Mouse (Mus musculus) right cerebral cortex, postnatal 25 days (tissue): Measurements from ENCODE around the gene Smcr8.
"Not testable (repeated sequence)": the region's sequence is repeated elsewhere in the genome, so short reads cannot be mapped to it uniquely, and the experiment has no call there.

Experiments
- DNase-seq: peaks from one replicate; pipeline ENCODE4 v3.0.0; 2022

Smcr8 gene

GRCm38 (mm10) chr11:60784179-60784922, 7.0 kb downstream of the Smcr8 start:
- DNase-seq, result no peak

- no peak for DNase-seq
These were observed 10.3 kb downstream of the Smcr8 start for GRCm38 (mm10) chr11:60787595-60787994.

- DNase-seq, result no peak
These were observed 13.1 kb downstream of the Smcr8 start for GRCm38 (mm10) chr11:60790472-60790871.

- DNase-seq, result no peak
These were observed 19.0 kb downstream of the Smcr8 start for GRCm38 (mm10) chr11:60796342-60796741.

GRCm38 (mm10) chr11:60799977-60800376, 22.7 kb downstream of the Smcr8 start:
- DNase-seq, result no peak

GRCm38 (mm10) chr11:60800892-60801291, 23.6 kb downstream of the Smcr8 start:
- no peak for DNase-seq

GRCm38 (mm10) chr11:60808286-60809070, 31.2 kb downstream of the Smcr8 start:
- DNase-seq, result no peak

- no peak for DNase-seq
These were observed 32.2 kb downstream of the Smcr8 start for GRCm38 (mm10) chr11:60809546-60809945.

GRCm38 (mm10) chr11:60810046-60810965, 33.0 kb downstream of the Smcr8 start:
- no peak for DNase-seq

GRCm38 (mm10) chr11:60811054-60811460, 33.7 kb downstream of the Smcr8 start:
- DNase-seq, result peak; percentile 89

GRCm38 (mm10) chr11:60811618-60812017, 34.3 kb downstream of the Smcr8 start, which contains the start of gene Shmt1:
Gene Shmt1, minus strand, starts transcription at chr11:60811718.
- DNase-seq, result not testable (repeated sequence)

- DNase-seq, result no peak
These were observed 39.1 kb downstream of the Smcr8 start for GRCm38 (mm10) chr11:60816398-60816797.

GRCm38 (mm10) chr11:60823771-60824170, 46.4 kb downstream of the Smcr8 start:
- no peak for DNase-seq

GRCm38 (mm10) chr11:60825191-60825590, 47.9 kb downstream of the Smcr8 start:
- DNase-seq, result no peak

GRCm38 (mm10) chr11:60826700-60827099, 49.4 kb downstream of the Smcr8 start:
- DNase-seq, result no peak

- DNase-seq, result no peak
These were observed 50.1 kb downstream of the Smcr8 start for GRCm38 (mm10) chr11:60827241-60827945.

GRCm38 (mm10) chr11:60828903-60829302, 51.6 kb downstream of the Smcr8 start:
- DNase-seq, result no peak

GRCm38 (mm10) chr11:60830433-60831052, 53.2 kb downstream of the Smcr8 start, which contains the start of gene Dhrs7b:
Gene Dhrs7b, plus strand, starts transcription at chr11:60830631.
- peak; percentile 88 for DNase-seq

GRCm38 (mm10) chr11:60836897-60837296, 59.6 kb downstream of the Smcr8 start:
- DNase-seq, result no peak
